Mouse (Mus musculus) leukemia stem cell, adult 10-12 weeks (primary cell): ENCODE measurements around the gene Olfr1278. TPM values are rescaled to one million over a fixed set of nuclear protein-coding genes. Genes with fewer than 3 reads are reported as not detected.

ENCODE experiments used
- polyA plus RNA-seq: library from polyadenylated mRNA; stranded (reverse); fragments of >175 nt; gene quantifications from 2 replicates; pipeline ENCODE4 v1.2.3, GENCODE M21; 2012; ENCODE audit warnings: low replicate concordance

Gene Olfr1278
- polyA plus RNA-seq: not detected in 2 replicates

GRCm38 (mm10) chr2:111289836-111290235 lies at the start of gene Olfr1278:
Gene Olfr1278 (plus strand): TSS chr2:111290136.

DNA sequence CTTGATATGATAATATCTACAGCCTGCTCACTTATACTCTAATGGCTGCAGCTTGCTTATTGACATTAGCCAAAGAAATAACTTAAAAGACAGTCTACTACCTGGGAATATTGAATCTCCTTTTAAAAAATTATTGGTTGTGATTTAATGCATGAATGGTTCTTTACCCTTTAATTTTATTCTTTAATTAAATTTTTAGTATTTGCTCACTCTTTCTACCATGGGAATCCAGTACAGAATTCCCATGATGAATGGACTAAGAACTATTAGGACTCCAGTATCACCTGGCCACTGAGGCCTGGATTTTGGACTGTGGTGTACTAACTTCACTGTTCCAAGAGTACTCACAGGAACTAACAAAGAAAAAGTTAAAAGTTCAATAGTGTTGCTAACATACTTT lies 35.7 kb upstream of the Olfr1278 start, which contains the start of gene Olfr1276:
Gene Olfr1276 (plus strand): TSS at position 301 of the 400 bp plus-strand sequence.

DNA sequence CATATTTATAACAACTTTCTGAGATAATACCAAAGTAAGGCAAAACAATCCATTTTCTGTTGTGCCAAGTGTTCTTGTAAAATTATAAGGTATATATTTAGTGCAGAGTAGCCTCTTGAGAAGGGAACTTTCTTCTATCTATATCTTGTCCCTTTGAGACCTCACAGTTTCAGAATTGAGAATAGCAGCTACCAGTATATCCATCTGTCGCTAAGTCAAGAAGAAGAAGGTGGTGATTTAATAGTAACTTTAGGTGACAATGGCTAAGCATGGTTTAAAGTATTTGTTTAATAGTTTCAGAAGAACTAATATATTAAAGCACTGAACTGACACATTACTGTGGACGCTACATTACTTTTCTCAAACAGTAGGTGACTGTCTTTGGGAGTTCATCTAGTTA lies 15.9 kb upstream of the Olfr1278 start, which contains the start of gene Olfr1277:
Gene Olfr1277 (minus strand): TSS at position 101 of the 400 bp plus-strand sequence.

GRCm38 (mm10) chr2:111300374-111300773 lies 10.4 kb downstream of the Olfr1278 start, which contains the start of gene Olfr1279:
Gene Olfr1279 (plus strand): TSS chr2:111300635.

GRCm38 (mm10) chr2:111313717-111314116 lies 23.8 kb downstream of the Olfr1278 start, which contains the start of gene Olfr1280:
Gene Olfr1280 (plus strand): TSS chr2:111314017.

DNA sequence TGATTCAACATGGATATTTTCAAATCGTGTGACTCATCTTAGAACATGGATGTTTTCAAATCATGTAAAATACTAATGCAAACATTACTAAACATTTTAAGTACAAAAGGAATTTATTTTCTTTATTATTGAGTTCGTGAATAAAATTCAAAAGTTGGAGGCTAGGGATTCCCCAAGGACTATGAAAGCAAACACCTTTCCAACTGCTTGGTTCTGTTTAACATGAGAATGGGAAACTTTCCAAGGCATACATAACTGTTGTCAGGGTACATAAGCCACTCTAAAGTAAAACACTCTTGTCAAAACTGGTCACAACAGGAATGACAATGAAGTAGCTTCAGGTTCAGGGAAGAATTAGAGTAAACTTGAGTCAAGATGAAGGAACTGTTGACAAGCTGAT lies 36.3 kb downstream of the Olfr1278 start, which contains the start of gene Olfr1281:
Gene Olfr1281 (plus strand): TSS at position 301 of the 400 bp plus-strand sequence.

GRCm38 (mm10) chr2:111335976-111336375 lies 46.0 kb downstream of the Olfr1278 start, which contains the start of gene Olfr1282:
Gene Olfr1282 (minus strand): TSS chr2:111336076.

Other genes with a start within 250 kb of the Olfr1278 start
- not detected in 2 replicates for gene Gm13941, start 184.2 kb upstream of the Olfr1278 start, polyA plus RNA-seq
- not detected in 2 replicates for gene Gm15130, start 137.2 kb upstream of the Olfr1278 start, polyA plus RNA-seq
- gene 4930430A15Rik, start 60.5 kb upstream of the Olfr1278 start, polyA plus RNA-seq: not detected in 2 replicates
- gene Olfr1275, start 54.9 kb upstream of the Olfr1278 start, polyA plus RNA-seq: not detected in 2 replicates
- gene Olfr1276, start 35.6 kb upstream of the Olfr1278 start, polyA plus RNA-seq: 0.03 TPM in 1 of 2 replicates, not detected in the other
- gene Olfr1277, start 16.0 kb upstream of the Olfr1278 start, polyA plus RNA-seq: not detected in 2 replicates
- gene Olfr1279, start 10.5 kb downstream of the Olfr1278 start, polyA plus RNA-seq: not detected in 2 replicates
- not detected in 2 replicates for gene Olfr1280, start 23.9 kb downstream of the Olfr1278 start, polyA plus RNA-seq
- gene Olfr1281, start 36.4 kb downstream of the Olfr1278 start, polyA plus RNA-seq: not detected in 2 replicates
- gene Olfr1282, start 45.9 kb downstream of the Olfr1278 start, polyA plus RNA-seq: not detected in 2 replicates
- gene Olfr1283, start 76.7 kb downstream of the Olfr1278 start, polyA plus RNA-seq: not detected in 2 replicates
- gene Olfr1284, start 85.4 kb downstream of the Olfr1278 start, polyA plus RNA-seq: not detected in 2 replicates
- not detected in 2 replicates for gene Olfr1286, start 133.0 kb downstream of the Olfr1278 start, polyA plus RNA-seq
- not detected in 2 replicates for gene Olfr1287, start 159.0 kb downstream of the Olfr1278 start, polyA plus RNA-seq
- not detected in 2 replicates for gene Olfr1288, start 184.0 kb downstream of the Olfr1278 start, polyA plus RNA-seq
- gene Olfr1289, start 190.7 kb downstream of the Olfr1278 start, polyA plus RNA-seq: not detected in 2 replicates
- not detected in 2 replicates for gene Olfr1290, start 203.7 kb downstream of the Olfr1278 start, polyA plus RNA-seq
- not detected in 2 replicates for gene Olfr1291-ps1, start 207.0 kb downstream of the Olfr1278 start, polyA plus RNA-seq
- gene Olfr1293-ps, start 235.1 kb downstream of the Olfr1278 start, polyA plus RNA-seq: not detected in 2 replicates